Mouse (Mus musculus) megakaryocyte, embryonic 14.5 days (primary cell): ENCODE data around the gene Sh3kbp1.

Experiments
- FLI1 ChIP-seq: IDR thresholded peaks from 2 replicates; pipeline ENCODE4 v1.6.1; 2012; ENCODE audit warnings: low read length, inconsistent platforms, mixed read lengths
- GATA1 ChIP-seq: IDR thresholded peaks from 3 replicates; pipeline ENCODE4 v1.6.1; 2012; ENCODE audit warnings: mixed read lengths, low read length, inconsistent platforms, borderline replicate concordance

DNA sequence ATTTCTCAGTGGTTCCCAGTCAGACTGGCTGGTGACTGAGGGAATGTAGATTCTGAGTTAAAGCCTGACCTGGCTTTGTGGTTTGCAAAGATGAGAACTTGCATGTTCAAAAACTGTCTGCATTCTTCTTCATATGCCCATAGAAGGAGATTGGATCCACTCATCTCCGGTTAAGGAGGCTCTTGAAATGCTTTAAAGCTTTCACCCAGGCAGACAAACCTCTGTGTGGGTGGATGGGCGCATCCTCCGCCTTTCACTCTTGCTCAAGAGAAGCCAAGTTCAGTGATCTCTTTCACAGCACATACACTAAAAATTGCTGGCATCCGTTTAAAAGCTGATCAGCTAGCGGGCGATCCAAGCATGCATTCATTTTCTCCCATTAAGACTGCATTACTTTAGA lies 182.4 kb downstream of the Sh3kbp1 start:
- TF ChIP-seq GATA1 (no peak), FLI1 (no peak)
